Mouse (Mus musculus): ENCODE data around the gene Fhdc1. TPM values are rescaled to one million over a fixed set of nuclear protein-coding genes. Genes with fewer than 3 reads are reported as not detected.

Gene Fhdc1
- polyA plus RNA-seq, 1 experiment: 47.7 TPM

GRCm38 (mm10) chr3:84430152-84430551 is 50.1 kb downstream of the Fhdc1 start:
- H3K4me1 ChIP-seq (ENCODE audit: control insufficient read depth): peaks cover 1% of the 10 kb centered on the region; the same call in 1 of the 2 replicates
- H3K4me3 ChIP-seq (replicated peaks): no peak overlapping the region
- no peaks in the 10 kb centered on the region for H3K9me3 ChIP-seq (ENCODE audit: control insufficient read depth, low read length)
- TF ChIP-seq GATA1 (IDR thresholded peaks at IDR 0.05; ENCODE audit: low read length) (no peak), TAL1 (IDR thresholded peaks at IDR 0.05; ENCODE audit: low read length) (no peak)
- H3K36me3 ChIP-seq (ENCODE audit: control insufficient read depth): no peaks in the 10 kb centered on the region
- H3K27me3 ChIP-seq (ENCODE audit: control insufficient read depth): peaks cover 33% of the 10 kb centered on the region

- Histone ChIP-seq H3K36me3 (ENCODE audit: control insufficient read depth) (no peaks in the 10 kb centered on the region), H3K4me1 (ENCODE audit: control insufficient read depth) (peaks cover 1% of the 10 kb centered on the region; the same call in 1 of the 2 replicates), H3K27me3 (ENCODE audit: control insufficient read depth) (peaks cover 34% of the 10 kb centered on the region), H3K9me3 (ENCODE audit: control insufficient read depth, low read length) (no peaks in the 10 kb centered on the region), H3K4me3 (replicated peaks) (no peak overlapping the region)
- TF ChIP-seq TAL1 (IDR thresholded peaks at IDR 0.05; ENCODE audit: low read length): no peak
- no peak for TF ChIP-seq GATA1 (IDR thresholded peaks at IDR 0.05; ENCODE audit: low read length)
Measured at GRCm38 (mm10) chr3:84428994-84429725, 51.1 kb downstream of the Fhdc1 start.

GRCm38 (mm10) chr3:84427779-84428178 is 52.5 kb downstream of the Fhdc1 start:
- Histone ChIP-seq H3K4me1 (ENCODE audit: control insufficient read depth) (peaks cover 1% of the 10 kb centered on the region; the same call in 1 of the 2 replicates), H3K4me3 (replicated peaks) (no peak overlapping the region), H3K27me3 (ENCODE audit: control insufficient read depth) (peaks cover 32% of the 10 kb centered on the region), H3K36me3 (ENCODE audit: control insufficient read depth) (no peaks in the 10 kb centered on the region), H3K9me3 (ENCODE audit: control insufficient read depth, low read length) (no peaks in the 10 kb centered on the region)
- TF ChIP-seq TAL1 (IDR thresholded peaks at IDR 0.05; ENCODE audit: low read length) (no peak), GATA1 (IDR thresholded peaks at IDR 0.05; ENCODE audit: low read length) (no peak)

- no peaks in the 10 kb centered on the region for H3K9me3 ChIP-seq (ENCODE audit: control insufficient read depth, low read length)
- no peaks in the 10 kb centered on the region; the same call in 1 of the 2 replicates for H3K4me1 ChIP-seq (ENCODE audit: control insufficient read depth)
- TF ChIP-seq GATA1 (IDR thresholded peaks at IDR 0.05; ENCODE audit: low read length) (no peak), TAL1 (IDR thresholded peaks at IDR 0.05; ENCODE audit: low read length) (no peak)
- H3K4me3 ChIP-seq (replicated peaks): no peak overlapping the region
- no peaks in the 10 kb centered on the region for H3K36me3 ChIP-seq (ENCODE audit: control insufficient read depth)
- H3K27me3 ChIP-seq (ENCODE audit: control insufficient read depth): peaks cover 18% of the 10 kb centered on the region
Measured at GRCm38 (mm10) chr3:84422340-84422739, 57.9 kb downstream of the Fhdc1 start.

GRCm38 (mm10) chr3:84413868-84414267 is 66.4 kb downstream of the Fhdc1 start:
- Histone ChIP-seq H3K36me3 (ENCODE audit: control insufficient read depth) (no peaks in the 10 kb centered on the region), H3K9me3 (ENCODE audit: control insufficient read depth, low read length) (peaks cover 2% of the 10 kb centered on the region; the same call in 1 of the 2 replicates), H3K4me3 (replicated peaks) (no peak overlapping the region), H3K27me3 (ENCODE audit: control insufficient read depth) (no peaks in the 10 kb centered on the region), H3K4me1 (ENCODE audit: control insufficient read depth) (peaks cover 41% of the 10 kb centered on the region)
- TF ChIP-seq GATA1 (IDR thresholded peaks at IDR 0.05; ENCODE audit: low read length) (no peak), TAL1 (IDR thresholded peaks at IDR 0.05; ENCODE audit: low read length) (no peak)

- no peaks in the 10 kb centered on the region for H3K27me3 ChIP-seq (ENCODE audit: control insufficient read depth)
- H3K36me3 ChIP-seq (ENCODE audit: control insufficient read depth): no peaks in the 10 kb centered on the region
- H3K4me1 ChIP-seq (ENCODE audit: control insufficient read depth): peaks cover 47% of the 10 kb centered on the region
- no peak overlapping the region for H3K4me3 ChIP-seq (replicated peaks)
- H3K9me3 ChIP-seq (ENCODE audit: control insufficient read depth, low read length): peaks cover 2% of the 10 kb centered on the region; the same call in 1 of the 2 replicates
- TF ChIP-seq GATA1 (IDR thresholded peaks at IDR 0.05; ENCODE audit: low read length): no peak; the same call in 1 of the 2 replicates
- TF ChIP-seq TAL1 (IDR thresholded peaks at IDR 0.05; ENCODE audit: low read length): 0 out of 3 replicates have a peak, but pooled peaks have one; percentile 21
Measured at GRCm38 (mm10) chr3:84412920-84413319, 67.3 kb downstream of the Fhdc1 start.

GRCm38 (mm10) chr3:84409474-84409862 is 70.8 kb downstream of the Fhdc1 start:
- no peaks in the 10 kb centered on the region for H3K36me3 ChIP-seq (ENCODE audit: control insufficient read depth)
- peaks cover 43% of the 10 kb centered on the region for H3K4me1 ChIP-seq (ENCODE audit: control insufficient read depth)
- no peak overlapping the region for H3K4me3 ChIP-seq (replicated peaks)
- TF ChIP-seq GATA1 (IDR thresholded peaks at IDR 0.05; ENCODE audit: low read length): no peak
- no peak for TF ChIP-seq TAL1 (IDR thresholded peaks at IDR 0.05; ENCODE audit: low read length)
- peaks cover 2% of the 10 kb centered on the region; the same call in 1 of the 2 replicates for H3K9me3 ChIP-seq (ENCODE audit: control insufficient read depth, low read length)
- H3K27me3 ChIP-seq (ENCODE audit: control insufficient read depth): peaks cover 4% of the 10 kb centered on the region

- Histone ChIP-seq H3K27me3 (ENCODE audit: control insufficient read depth) (peaks cover 10% of the 10 kb centered on the region), H3K4me1 (ENCODE audit: control insufficient read depth) (peaks cover 38% of the 10 kb centered on the region), H3K4me3 (replicated peaks) (no peak overlapping the region), H3K9me3 (ENCODE audit: control insufficient read depth, low read length) (peaks cover 2% of the 10 kb centered on the region; the same call in 1 of the 2 replicates), H3K36me3 (ENCODE audit: control insufficient read depth) (no peaks in the 10 kb centered on the region)
- TF ChIP-seq TAL1 (IDR thresholded peaks at IDR 0.05; ENCODE audit: low read length) (no peak), GATA1 (IDR thresholded peaks at IDR 0.05; ENCODE audit: low read length) (no peak)
Measured at GRCm38 (mm10) chr3:84408756-84409473, 71.3 kb downstream of the Fhdc1 start.

- H3K4me3 ChIP-seq (replicated peaks): no peak overlapping the region
- no peaks in the 10 kb centered on the region for H3K36me3 ChIP-seq (ENCODE audit: control insufficient read depth)
- H3K4me1 ChIP-seq (ENCODE audit: control insufficient read depth): peaks cover 16% of the 10 kb centered on the region
- peaks cover 32% of the 10 kb centered on the region for H3K27me3 ChIP-seq (ENCODE audit: control insufficient read depth)
- no peaks in the 10 kb centered on the region for H3K9me3 ChIP-seq (ENCODE audit: control insufficient read depth, low read length)
- no peak for TF ChIP-seq GATA1 (IDR thresholded peaks at IDR 0.05; ENCODE audit: low read length)
- TF ChIP-seq TAL1 (IDR thresholded peaks at IDR 0.05; ENCODE audit: low read length): no peak
Measured at GRCm38 (mm10) chr3:84405523-84405922, 74.7 kb downstream of the Fhdc1 start.
